Mouse (Mus musculus) stomach, embryonic 16.5 days (tissue): Measurements from ENCODE around the gene Mcm8. TPM values are rescaled to one million over a fixed set of nuclear protein-coding genes. Genes with fewer than 3 reads are reported as not detected.

Source experiments
- ATAC-seq: fragments of 200-750 bp; cut with Nextera tagmentation; 2 replicates; pipeline ENCODE4 v1.8.0; 2017; ENCODE audit warnings: moderate number of reproducible peaks, moderate TSS enrichment; ENCODE audit not compliant: insufficient read depth, low FRiP score
- H3K27ac ChIP-seq: fragments of 300-500 bp; sonication (generic); 2 replicates; pipeline ENCODE4 v1.5.1; 2014; ENCODE audit warnings: low read length
- H3K27me3 ChIP-seq: fragments of 300-500 bp; sonication (generic); 2 replicates; pipeline ENCODE4 v1.6.1; 2014; ENCODE audit warnings: low read length, control low read depth, mixed read lengths; ENCODE audit not compliant: control insufficient read depth, insufficient read depth
- H3K36me3 ChIP-seq: fragments of 300-500 bp; sonication (generic); 2 replicates; pipeline ENCODE4 v1.6.1; 2014; ENCODE audit warnings: low read length; ENCODE audit not compliant: control insufficient read depth, insufficient read depth
- H3K4me1 ChIP-seq: fragments of 300-500 bp; sonication (generic); 2 replicates; pipeline ENCODE4 v1.6.1; 2014; ENCODE audit warnings: low read length, control low read depth, mixed read lengths; ENCODE audit not compliant: control insufficient read depth, insufficient read depth
- H3K4me2 ChIP-seq: fragments of 300-500 bp; sonication (generic); 2 replicates; pipeline ENCODE4 v1.6.1; 2014; ENCODE audit warnings: low read depth, low read length, mixed read lengths
- H3K4me3 ChIP-seq: fragments of 300-500 bp; sonication (generic); replicated peaks from 2 replicates; pipeline ENCODE4 v1.5.1; 2014; ENCODE audit warnings: mild to moderate bottlenecking, low read length
- H3K9ac ChIP-seq: fragments of 300-500 bp; sonication (generic); 2 replicates; pipeline ENCODE4 v1.6.1; 2014; ENCODE audit warnings: low read length
- H3K9me3 ChIP-seq: fragments of 300-500 bp; sonication (generic); replicated peaks from 2 replicates; pipeline ENCODE4 v1.6.1; 2016; ENCODE audit warnings: low read length, control low read depth; ENCODE audit not compliant: control insufficient read depth
- WGBS: fragments of 180-500 bp; shearing (Covaris S2); extraction: QIAGEN DNeasy Blood & Tissue Kit; methylation state at CpG from one replicate; pipeline ENCODE4 v1.1.7; 2014; 5-methylcytosine and 5-hydroxymethylcytosine counted together
- polyA plus RNA-seq: library from polyadenylated mRNA; unstranded; fragments of >200 nt; fragmentation: Nextera tagmentation; extraction: Ambion mirVana; gene quantifications from 2 replicates; pipeline ENCODE4 v1.2.1, GENCODE M21; 2015

The Mcm8 gene
- polyA plus RNA-seq, 1 experiment from 2014 or later = 10.7 TPM

- H3K4me2 ChIP-seq = peak within 1 kb of the TSS; percentile 92
- H3K4me3 ChIP-seq = peak within 1 kb of the TSS; percentile 52
- 18% methylated on average over 12 of the region's 12 CpGs for WGBS
- no peak for ATAC-seq
- peak within 1 kb of the TSS; percentile 65; the same call in 1 of the 2 replicates for H3K9ac ChIP-seq
- H3K36me3 ChIP-seq = no peaks in the 10 kb centered on the region
- peaks cover 12% of the 10 kb centered on the region; the same call in 1 of the 2 replicates for H3K4me1 ChIP-seq
- H3K9me3 ChIP-seq = no peaks in the 10 kb centered on the region
- no peak within 1 kb of the TSS for H3K27ac ChIP-seq
- peaks cover 29% of the 10 kb centered on the region for H3K27me3 ChIP-seq
Measured at GRCm38 (mm10) chr2:132880844-132881645, 65.1 kb downstream of the Mcm8 start, which contains the start of gene Lrrn4. TSS of gene Lrrn4 (minus strand) at chr2:132880891.

DNA sequence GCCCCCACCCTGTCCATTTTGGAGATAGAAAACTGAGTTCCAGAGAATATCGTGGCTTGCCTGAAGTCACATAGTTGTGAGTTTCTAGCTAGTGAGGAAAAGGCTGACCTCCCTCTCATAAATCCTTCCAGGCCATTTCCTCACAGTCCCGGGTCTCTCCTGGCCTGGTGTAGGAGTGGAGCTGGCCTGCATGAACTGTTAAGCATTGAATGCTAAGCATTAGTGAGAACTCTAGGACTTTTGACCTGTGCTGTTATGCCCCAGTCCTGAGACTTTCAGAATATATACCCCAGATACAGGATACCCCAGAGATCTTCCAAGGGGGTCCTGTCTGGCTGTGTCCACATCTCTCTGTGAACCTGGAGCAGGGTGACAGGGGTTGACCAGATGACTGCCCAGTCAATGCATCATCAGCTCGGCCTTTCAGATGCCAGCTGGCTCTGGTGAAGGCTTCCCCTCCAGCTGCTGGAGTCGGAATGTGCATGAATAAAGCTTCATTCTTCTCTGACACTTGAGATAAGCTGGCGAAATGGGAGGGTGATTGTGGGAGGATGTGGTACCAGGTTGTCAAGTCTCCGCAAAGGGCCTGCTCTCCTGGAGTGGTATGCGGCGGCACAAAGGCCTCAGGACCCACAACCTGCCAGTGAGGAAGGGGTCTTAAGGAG lies 68.5 kb downstream of the Mcm8 start:
- H3K9ac ChIP-seq = no peak overlapping the region
- no peaks in the 10 kb centered on the region for H3K9me3 ChIP-seq
- WGBS = 41% methylated on average over 8 of the region's 8 CpGs
- 0 out of 2 replicates have a peak, but pooled peaks cover 3% of the 10 kb centered on the region for H3K4me1 ChIP-seq
- H3K36me3 ChIP-seq = no peaks in the 10 kb centered on the region
- H3K4me3 ChIP-seq = no peak overlapping the region
- ATAC-seq = no peak
- no peak overlapping the region for H3K4me2 ChIP-seq
- H3K27me3 ChIP-seq = peaks cover 7% of the 10 kb centered on the region; the same call in 1 of the 2 replicates
- no peak overlapping the region for H3K27ac ChIP-seq

GRCm38 (mm10) chr2:132885312-132885711 lies 69.4 kb downstream of the Mcm8 start:
- H3K4me3 ChIP-seq = no peak overlapping the region
- ATAC-seq = no peak

More at GRCm38 (mm10) chr2:132885312-132885711, 69.4 kb downstream of the Mcm8 start:
- Histone ChIP-seq H3K27me3 (peaks cover 6% of the 10 kb centered on the region; the same call in 1 of the 2 replicates), H3K9me3 (no peaks in the 10 kb centered on the region), H3K9ac (no peak overlapping the region), H3K36me3 (no peaks in the 10 kb centered on the region), H3K27ac (no peak overlapping the region), H3K4me1 (no peaks in the 10 kb centered on the region), H3K4me2 (no peak overlapping the region)
- WGBS = 83% methylated on average over 7 of the region's 7 CpGs

Other genes starting within 250 kb of the Mcm8 start
- 27.6 and 30.3 TPM in 2 replicates for gene Gpcpd1, start 228.4 kb upstream of the Mcm8 start, polyA plus RNA-seq
- gene Shld1, start 129.2 kb upstream of the Mcm8 start, polyA plus RNA-seq = 12.3 and 13.0 TPM in 2 replicates
- gene Chgb, start 34.9 kb upstream of the Mcm8 start, polyA plus RNA-seq = 17.6 and 18.3 TPM in 2 replicates
- 19.6 and 22.9 TPM in 2 replicates for gene Trmt6, start 86 bp upstream of the Mcm8 start, polyA plus RNA-seq
- gene Crls1, start 30.5 kb downstream of the Mcm8 start, polyA plus RNA-seq = 8.2 and 9.2 TPM in 2 replicates
- gene Lrrn4, start 64.8 kb downstream of the Mcm8 start, polyA plus RNA-seq = 9.5 and 11.5 TPM in 2 replicates
- gene Fermt1, start 129.8 kb downstream of the Mcm8 start, polyA plus RNA-seq = 45.0 and 50.9 TPM in 2 replicates